Mouse (Mus musculus): ENCODE measurements around the gene Rasgef1b. TPM values are rescaled to one million over a fixed set of nuclear protein-coding genes. Genes with fewer than 3 reads are reported as not detected.

Gene Rasgef1b
- polyA plus RNA-seq, 1 experiment from 2014 or later, result 30.5 TPM

DNA sequence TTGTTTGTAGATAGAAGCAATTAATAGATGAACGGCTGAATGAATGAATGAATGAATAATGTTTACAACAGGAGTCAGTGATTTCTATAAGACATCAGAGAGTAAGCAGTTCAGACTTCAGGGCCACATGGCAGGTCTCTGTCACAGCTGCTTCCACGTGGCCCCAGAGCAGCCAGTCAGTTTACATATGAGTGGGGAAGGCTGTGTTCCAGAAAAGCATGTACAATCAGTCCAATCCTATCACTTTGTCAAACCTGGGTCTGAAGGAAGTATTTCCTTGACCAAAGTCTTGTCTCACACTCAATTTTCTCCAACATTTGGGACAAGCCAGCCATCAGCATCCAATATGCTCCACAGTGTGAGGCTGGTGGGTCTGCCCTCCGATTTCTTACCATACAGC, 278.4 kb downstream of the Rasgef1b start:
- Histone ChIP-seq H3K4me3 (no peak overlapping the region), H3K27ac (no peak overlapping the region), H3K36me3 (no peaks in the 10 kb centered on the region), H3K4me2 (replicated peaks) (no peak overlapping the region), H3K9ac (no peak overlapping the region), H3K4me1 (0 out of 2 replicates have a peak, but pooled peaks cover 3% of the 10 kb centered on the region), H3K27me3 (no peaks in the 10 kb centered on the region), H3K9me3 (replicated peaks) (no peaks in the 10 kb centered on the region)
- WGBS, result 81% methylated on average over 3 of the region's 3 CpGs
- ATAC-seq (ENCODE audit: low FRiP score), result no peak

DNA sequence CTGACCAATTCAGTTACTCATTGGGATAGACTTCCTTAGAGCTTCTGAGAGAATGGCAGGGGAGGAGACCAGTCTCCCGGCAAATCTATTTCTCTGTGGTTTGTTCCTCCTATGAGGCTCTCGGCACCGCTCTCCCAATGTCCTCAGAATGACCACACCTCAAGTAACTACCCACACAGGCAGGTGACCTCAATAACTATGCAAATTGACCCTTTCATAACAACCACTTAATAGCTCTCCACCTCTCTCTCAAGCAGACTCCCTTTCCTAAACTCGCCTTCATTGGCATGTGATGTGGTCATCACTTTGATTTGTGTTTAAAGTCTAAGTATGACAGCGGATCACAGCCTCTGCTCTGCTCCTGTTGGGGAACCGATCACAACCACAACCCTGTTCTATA, 281.4 kb downstream of the Rasgef1b start:
- Histone ChIP-seq H3K4me2 (replicated peaks) (no peak overlapping the region), H3K27me3 (no peaks in the 10 kb centered on the region), H3K4me1 (0 out of 2 replicates have a peak, but pooled peaks cover 3% of the 10 kb centered on the region), H3K9me3 (replicated peaks) (no peaks in the 10 kb centered on the region), H3K27ac (no peak overlapping the region), H3K9ac (no peak overlapping the region), H3K36me3 (no peaks in the 10 kb centered on the region), H3K4me3 (no peak overlapping the region)
- WGBS, result 94% methylated on average over 6 of the region's 6 CpGs
- no peak for ATAC-seq (ENCODE audit: low FRiP score)

DNA sequence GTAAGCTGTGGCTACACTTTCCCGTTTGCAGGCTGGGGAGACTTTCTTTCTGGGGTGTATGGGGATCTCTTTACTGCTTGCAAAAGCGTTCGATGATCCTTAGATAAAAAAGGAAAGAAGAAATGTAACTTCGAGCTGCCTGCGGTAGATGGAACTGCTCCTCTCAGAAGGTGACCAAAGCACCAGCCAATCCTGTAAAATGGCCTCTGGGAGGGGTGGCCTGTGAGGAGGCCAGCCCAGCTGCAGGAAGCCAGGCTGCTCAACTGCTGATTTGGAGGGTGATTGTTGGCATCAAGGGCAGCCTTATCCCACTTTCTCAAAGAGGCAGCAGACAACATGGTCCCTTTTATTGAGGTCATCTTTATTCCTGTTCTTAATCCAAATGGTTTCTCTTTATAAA, 283.6 kb downstream of the Rasgef1b start:
- H3K36me3 ChIP-seq, result no peaks in the 10 kb centered on the region
- H3K9ac ChIP-seq, result no peak overlapping the region
- no peak overlapping the region for H3K4me3 ChIP-seq
- WGBS, result 89% methylated on average over 5 of the region's 5 CpGs
- no peak for ATAC-seq (ENCODE audit: low FRiP score)
- H3K4me2 ChIP-seq (replicated peaks), result no peak overlapping the region
- no peak overlapping the region for H3K27ac ChIP-seq
- no peaks in the 10 kb centered on the region for H3K4me1 ChIP-seq
- no peaks in the 10 kb centered on the region for H3K9me3 ChIP-seq (replicated peaks)
- no peaks in the 10 kb centered on the region for H3K27me3 ChIP-seq

DNA sequence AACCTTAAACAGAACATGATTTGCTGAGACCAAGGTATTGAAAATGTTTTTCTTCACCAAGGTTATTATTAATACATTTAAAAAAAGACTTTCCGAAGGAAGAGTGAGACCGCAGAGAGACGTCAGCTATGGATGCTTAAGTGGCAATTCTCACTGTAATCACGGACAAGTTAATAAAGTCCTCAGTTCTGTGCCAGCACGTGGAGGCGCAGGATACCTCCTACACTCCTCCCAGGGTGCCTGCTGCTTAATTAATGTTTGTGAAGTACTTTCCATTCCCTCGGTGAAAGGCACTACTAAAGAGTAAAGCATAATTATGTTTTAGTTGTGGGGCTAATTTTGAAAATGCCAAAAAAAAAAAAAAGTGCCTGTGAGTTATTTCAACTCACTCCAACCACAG, 284.1 kb downstream of the Rasgef1b start:
- no peak for ATAC-seq (ENCODE audit: low FRiP score)
- H3K4me1 ChIP-seq, result no peaks in the 10 kb centered on the region
- no peak overlapping the region for H3K4me3 ChIP-seq
- no peaks in the 10 kb centered on the region for H3K27me3 ChIP-seq
- WGBS, result 76% methylated on average over 7 of the region's 7 CpGs
- no peak overlapping the region for H3K4me2 ChIP-seq (replicated peaks)
- H3K36me3 ChIP-seq, result no peaks in the 10 kb centered on the region
- no peak overlapping the region for H3K9ac ChIP-seq
- no peaks in the 10 kb centered on the region for H3K9me3 ChIP-seq (replicated peaks)
- H3K27ac ChIP-seq, result no peak overlapping the region

DNA sequence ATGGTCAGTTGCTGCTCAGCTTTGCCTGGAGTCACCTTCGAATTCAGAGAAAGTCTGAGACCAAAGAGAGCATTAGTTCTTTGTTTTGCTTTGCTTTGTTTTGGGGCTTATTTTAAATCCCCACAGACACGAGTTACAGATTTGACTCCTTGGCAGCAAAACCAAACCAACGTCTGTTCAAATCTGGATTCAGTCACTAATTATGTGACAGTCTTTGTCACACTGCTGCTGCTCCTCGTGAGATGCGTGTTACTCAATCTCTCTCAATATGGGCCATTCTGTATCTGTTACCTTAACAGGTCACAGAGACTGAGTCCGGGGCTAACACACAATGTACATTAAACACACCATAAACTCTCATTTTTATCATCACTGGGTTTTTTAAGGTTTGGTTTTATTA, 288.8 kb downstream of the Rasgef1b start:
- no peak for ATAC-seq (ENCODE audit: low FRiP score)
- H3K4me1 ChIP-seq, result peaks cover 3% of the 10 kb centered on the region; the same call in 1 of the 2 replicates
- no peak overlapping the region for H3K27ac ChIP-seq
- H3K4me3 ChIP-seq, result no peak overlapping the region
- H3K27me3 ChIP-seq, result no peaks in the 10 kb centered on the region
- H3K9ac ChIP-seq, result no peak overlapping the region
- 77% methylated on average over 6 of the region's 6 CpGs for WGBS
- no peaks in the 10 kb centered on the region for H3K36me3 ChIP-seq
- H3K4me2 ChIP-seq (replicated peaks), result no peak overlapping the region
- H3K9me3 ChIP-seq (replicated peaks), result no peaks in the 10 kb centered on the region

DNA sequence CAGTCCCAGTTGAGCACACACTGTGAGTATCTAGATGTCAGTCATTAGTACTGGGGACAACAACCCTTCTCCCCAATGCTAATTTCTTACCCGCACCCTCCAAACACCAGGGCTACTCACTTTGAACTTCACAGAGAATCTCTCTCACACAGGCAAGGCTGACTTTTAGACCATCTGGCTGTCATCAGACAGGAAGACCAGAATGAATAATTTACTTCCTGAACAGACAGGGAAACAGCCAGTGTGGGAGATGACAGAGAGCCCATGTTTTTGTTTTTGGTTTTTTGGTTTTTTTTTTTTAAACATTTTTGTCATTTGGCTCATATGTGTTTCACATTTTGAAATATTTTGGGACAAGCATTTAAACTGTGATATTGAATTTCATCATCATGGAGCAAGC, 290.3 kb downstream of the Rasgef1b start:
- 64% methylated on average over 1 of the region's 1 CpGs for WGBS
- Histone ChIP-seq H3K4me1 (peaks cover 3% of the 10 kb centered on the region; the same call in 1 of the 2 replicates), H3K27me3 (no peaks in the 10 kb centered on the region), H3K9me3 (replicated peaks) (no peaks in the 10 kb centered on the region), H3K9ac (no peak overlapping the region), H3K4me3 (no peak overlapping the region), H3K27ac (no peak overlapping the region), H3K4me2 (replicated peaks) (no peak overlapping the region), H3K36me3 (no peaks in the 10 kb centered on the region)
- ATAC-seq (ENCODE audit: low FRiP score), result no peak

DNA sequence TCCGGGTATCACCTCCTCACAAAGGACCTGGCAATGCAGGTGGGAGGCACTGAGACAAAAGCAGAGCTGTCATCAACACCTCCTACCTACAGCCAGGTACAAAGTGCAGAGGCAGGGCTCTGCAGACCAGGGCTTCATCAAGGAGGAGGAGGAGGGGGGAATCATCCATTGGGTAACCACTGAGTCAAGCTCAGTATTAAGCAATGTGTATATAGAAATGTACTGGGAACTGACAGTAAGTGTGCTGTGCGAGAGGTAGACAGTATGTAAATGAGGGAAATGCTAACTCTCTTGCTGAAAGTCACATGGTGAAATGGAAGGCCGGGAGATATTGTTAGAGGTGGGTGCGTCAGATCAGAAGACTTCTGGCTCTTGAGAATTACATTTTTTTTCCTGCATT, 294.6 kb downstream of the Rasgef1b start:
- no peak overlapping the region for H3K4me2 ChIP-seq (replicated peaks)
- 84% methylated on average over 4 of the region's 4 CpGs for WGBS
- no peaks in the 10 kb centered on the region for H3K9me3 ChIP-seq (replicated peaks)
- H3K36me3 ChIP-seq, result no peaks in the 10 kb centered on the region
- no peak overlapping the region for H3K9ac ChIP-seq
- no peaks in the 10 kb centered on the region for H3K27me3 ChIP-seq
- ATAC-seq (ENCODE audit: low FRiP score), result no peak
- peaks cover 3% of the 10 kb centered on the region; the same call in 1 of the 2 replicates for H3K4me1 ChIP-seq
- no peak overlapping the region for H3K27ac ChIP-seq
- no peak overlapping the region for H3K4me3 ChIP-seq

DNA sequence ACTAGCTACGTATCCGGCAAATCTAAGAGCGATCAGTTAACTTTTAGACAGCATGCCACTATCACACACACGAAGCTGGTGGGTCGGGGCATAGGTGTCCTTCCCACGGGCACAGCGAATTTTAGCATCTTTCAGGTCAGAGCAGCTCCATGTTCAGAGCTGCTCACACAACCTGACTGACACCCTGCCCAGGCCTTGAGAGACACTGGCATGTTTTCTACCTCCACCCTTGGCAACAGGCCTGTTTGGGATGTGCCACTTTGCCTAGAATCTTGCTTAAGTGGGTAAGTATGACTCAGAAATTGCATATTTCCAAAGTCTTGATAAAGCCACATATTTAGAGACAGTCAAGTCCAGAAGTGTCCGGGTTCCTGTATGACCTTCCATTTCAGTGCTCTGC, 296.4 kb downstream of the Rasgef1b start:
- no peak overlapping the region for H3K4me2 ChIP-seq (replicated peaks)
- H3K9ac ChIP-seq, result no peak overlapping the region
- 96% methylated on average over 8 of the region's 8 CpGs for whole genome bisulfite sequencing
- no peak overlapping the region for H3K27ac ChIP-seq
- no peaks in the 10 kb centered on the region for H3K4me1 ChIP-seq
- H3K4me3 ChIP-seq, result no peak overlapping the region
- no peak for ATAC-seq (ENCODE audit: low FRiP score)
- no peaks in the 10 kb centered on the region for H3K9me3 ChIP-seq (replicated peaks)
- H3K36me3 ChIP-seq, result no peaks in the 10 kb centered on the region
- H3K27me3 ChIP-seq, result no peaks in the 10 kb centered on the region

DNA sequence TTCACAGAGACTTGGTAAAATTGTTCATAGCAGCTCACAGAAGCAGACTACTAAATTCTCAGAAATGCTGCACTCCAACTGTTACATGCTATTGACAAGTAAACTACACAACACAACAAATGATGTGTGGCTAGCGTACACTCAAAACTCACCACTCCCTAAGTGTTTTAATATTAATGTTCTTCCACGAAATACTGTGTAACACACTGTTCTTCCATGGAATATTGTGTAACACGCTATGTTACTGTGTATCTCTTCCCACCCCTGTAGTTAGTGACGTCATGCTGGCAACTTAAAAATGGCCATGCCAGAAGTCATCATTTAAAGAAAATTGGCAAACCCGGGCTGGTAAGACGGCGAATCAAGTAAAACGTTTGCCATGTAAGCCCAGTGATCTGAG, 299.6 kb downstream of the Rasgef1b start:
- no peak overlapping the region for H3K4me2 ChIP-seq (replicated peaks)
- ATAC-seq (ENCODE audit: low FRiP score), result no peak
- no peaks in the 10 kb centered on the region for H3K36me3 ChIP-seq
- no peak overlapping the region for H3K9ac ChIP-seq
- WGBS, result 88% methylated on average over 8 of the region's 8 CpGs
- no peak overlapping the region for H3K4me3 ChIP-seq
- no peaks in the 10 kb centered on the region for H3K27me3 ChIP-seq
- H3K4me1 ChIP-seq, result no peaks in the 10 kb centered on the region
- H3K27ac ChIP-seq, result no peak overlapping the region
- no peaks in the 10 kb centered on the region for H3K9me3 ChIP-seq (replicated peaks)

DNA sequence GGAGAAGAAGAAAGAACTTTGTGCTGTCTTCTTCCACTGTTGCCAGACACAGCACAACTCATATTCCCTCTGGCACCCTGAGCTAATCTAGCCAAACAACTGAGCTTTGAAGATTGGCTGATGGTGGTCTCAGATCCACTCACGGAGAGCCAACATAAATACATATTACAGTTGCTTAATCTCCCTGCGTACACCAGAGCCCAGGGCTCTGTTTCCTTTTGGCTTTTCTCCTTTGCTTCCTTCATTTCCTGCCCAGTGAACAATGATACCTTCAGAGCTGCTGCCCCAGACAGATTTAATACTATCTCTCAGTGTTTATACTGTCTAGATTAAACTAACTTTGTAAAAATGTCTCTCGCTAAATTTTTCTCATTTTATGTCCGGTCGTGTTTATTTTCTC, 300.2 kb downstream of the Rasgef1b start:
- 80% methylated on average over 5 of the region's 5 CpGs for WGBS
- no peak for ATAC-seq (ENCODE audit: low FRiP score)
- Histone ChIP-seq H3K36me3 (no peaks in the 10 kb centered on the region), H3K9ac (no peak overlapping the region), H3K4me1 (no peaks in the 10 kb centered on the region), H3K4me2 (replicated peaks) (no peak overlapping the region), H3K9me3 (replicated peaks) (no peaks in the 10 kb centered on the region), H3K4me3 (no peak overlapping the region), H3K27ac (no peak overlapping the region), H3K27me3 (no peaks in the 10 kb centered on the region)

DNA sequence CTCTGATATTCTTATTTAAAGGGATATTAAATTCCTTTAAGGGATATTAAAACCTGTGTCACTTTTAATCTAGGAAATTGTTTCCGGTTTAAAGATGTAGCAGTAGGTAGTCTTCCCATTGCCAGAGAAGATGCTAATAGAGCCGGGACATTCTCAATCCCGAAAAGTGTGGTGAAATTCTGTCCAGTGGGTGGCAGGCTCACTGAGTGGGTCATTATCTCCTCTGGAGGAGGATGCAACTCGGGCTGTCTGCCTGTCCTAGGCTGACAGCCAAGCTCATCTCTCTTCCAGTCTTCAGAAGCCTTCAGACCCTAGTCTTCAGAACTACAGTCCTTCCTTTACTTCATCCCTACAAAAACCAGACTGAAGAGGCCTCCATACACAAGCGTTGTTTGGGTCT, 305.6 kb downstream of the Rasgef1b start:
- Histone ChIP-seq H3K4me3 (no peak overlapping the region), H3K4me2 (replicated peaks) (no peak overlapping the region), H3K4me1 (no peaks in the 10 kb centered on the region), H3K27ac (no peak overlapping the region), H3K27me3 (0 out of 2 replicates have a peak, but pooled peaks cover 4% of the 10 kb centered on the region), H3K36me3 (no peaks in the 10 kb centered on the region), H3K9me3 (replicated peaks) (no peaks in the 10 kb centered on the region), H3K9ac (no peak overlapping the region)
- ATAC-seq (ENCODE audit: low FRiP score), result no peak
- 79% methylated on average over 5 of the region's 5 CpGs for WGBS

DNA sequence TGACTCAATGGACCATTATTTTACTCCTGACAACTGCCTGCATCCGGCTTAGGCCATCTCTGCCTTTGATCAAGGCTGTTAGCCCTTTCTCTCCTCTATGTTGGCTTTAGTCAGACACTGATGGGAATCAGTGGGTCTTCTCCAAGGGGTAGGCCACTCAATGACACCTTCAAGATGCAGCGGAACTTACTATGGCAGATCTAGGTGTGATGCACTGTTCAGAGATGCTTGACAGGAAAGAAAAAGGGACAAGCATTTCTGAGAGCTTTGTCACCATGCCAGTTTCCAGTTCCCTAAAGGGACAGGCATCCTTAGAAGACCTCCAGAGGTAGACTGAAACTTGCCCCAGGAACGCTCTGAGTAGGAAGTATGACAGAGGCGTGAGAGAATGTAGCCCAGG, 306.0 kb downstream of the Rasgef1b start:
- Histone ChIP-seq H3K4me3 (no peak overlapping the region), H3K4me2 (replicated peaks) (no peak overlapping the region), H3K9me3 (replicated peaks) (no peaks in the 10 kb centered on the region), H3K4me1 (no peaks in the 10 kb centered on the region), H3K27me3 (0 out of 2 replicates have a peak, but pooled peaks cover 4% of the 10 kb centered on the region), H3K9ac (no peak overlapping the region), H3K27ac (no peak overlapping the region), H3K36me3 (no peaks in the 10 kb centered on the region)
- no peak for ATAC-seq (ENCODE audit: low FRiP score)
- WGBS, result 97% methylated on average over 4 of the region's 4 CpGs

DNA sequence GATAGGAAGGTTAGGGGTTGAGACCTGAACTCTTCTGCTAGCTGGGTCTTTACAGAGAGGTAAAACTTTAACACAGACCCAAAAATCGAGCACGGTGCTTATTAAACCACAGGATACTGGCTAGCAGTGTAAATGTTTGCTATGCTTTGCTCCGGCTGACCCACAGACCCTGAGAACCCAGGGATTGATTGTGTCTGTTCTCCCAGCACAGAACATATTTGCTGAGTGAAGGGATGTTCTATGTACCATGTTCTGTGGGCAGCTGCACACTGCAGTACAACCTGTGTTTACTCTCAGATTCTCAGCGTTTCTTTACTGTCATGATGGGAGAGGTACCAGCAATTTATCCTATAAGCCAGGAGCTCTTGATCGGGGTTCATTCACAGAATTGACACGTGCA, 306.8 kb downstream of the Rasgef1b start:
- WGBS, result 91% methylated on average over 6 of the region's 6 CpGs
- Histone ChIP-seq H3K27me3 (0 out of 2 replicates have a peak, but pooled peaks cover 4% of the 10 kb centered on the region), H3K9ac (no peak overlapping the region), H3K4me1 (no peaks in the 10 kb centered on the region), H3K4me3 (no peak overlapping the region), H3K4me2 (replicated peaks) (no peak overlapping the region), H3K27ac (no peak overlapping the region), H3K9me3 (replicated peaks) (no peaks in the 10 kb centered on the region), H3K36me3 (no peaks in the 10 kb centered on the region)
- no peak for ATAC-seq (ENCODE audit: low FRiP score)
